Mouse (Mus musculus): ENCODE data around the gene Igf1r.
"Not testable (repeated sequence)": the region's sequence is repeated elsewhere in the genome, so short reads cannot be mapped to it uniquely, and the experiment has no call there.

The Igf1r gene

DNA sequence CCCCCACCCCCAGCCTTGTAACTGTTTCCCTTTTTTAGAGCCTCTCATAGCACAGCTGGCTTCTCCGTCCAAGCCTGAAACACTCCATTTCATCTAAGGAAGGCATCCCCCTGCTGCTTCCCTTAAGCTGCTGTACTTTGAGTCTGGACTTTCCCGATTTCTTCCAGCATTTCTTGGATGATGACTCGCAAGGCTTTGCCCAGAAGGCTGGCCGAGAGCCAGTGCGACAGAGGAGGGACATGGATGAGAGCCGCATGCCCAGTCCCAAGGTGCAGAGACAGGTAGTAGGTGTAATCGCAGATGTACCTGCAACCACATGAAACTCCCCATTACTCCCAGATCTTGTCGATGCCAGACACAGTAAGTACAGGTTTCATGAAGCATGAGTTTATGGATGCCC is 284.2 kb downstream of the Igf1r start:
- DNase-seq, result no peak

DNA sequence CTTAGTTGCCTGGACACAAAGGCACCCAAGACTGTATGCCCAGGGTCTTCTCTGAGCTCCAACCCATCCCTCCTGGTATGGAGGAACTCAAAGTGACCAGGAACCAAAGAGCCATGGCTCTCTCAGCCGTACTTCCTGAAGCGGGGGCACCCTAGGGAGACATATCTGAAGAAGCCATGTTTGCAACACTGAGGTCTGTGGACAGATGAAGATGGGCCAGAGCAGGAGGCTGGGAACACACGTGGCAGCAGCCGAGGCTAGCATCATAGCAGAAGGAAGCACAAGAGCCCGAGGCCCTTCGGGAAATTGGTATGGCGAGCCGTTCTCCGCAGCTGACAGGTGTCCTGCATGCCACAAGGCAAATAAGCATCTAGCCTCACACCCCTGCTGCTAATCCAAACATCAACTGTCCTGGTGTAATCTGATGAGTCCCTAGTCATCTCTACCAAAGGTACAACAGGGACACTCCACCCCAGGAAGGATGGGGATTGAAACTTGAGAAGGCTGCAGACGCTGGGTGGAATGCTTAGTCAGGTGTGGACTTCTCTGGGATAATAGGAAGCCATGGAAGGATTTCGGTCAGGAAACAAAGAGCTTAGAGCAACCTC is 286.7 kb downstream of the Igf1r start:
- DNase-seq, result no peak

DNA sequence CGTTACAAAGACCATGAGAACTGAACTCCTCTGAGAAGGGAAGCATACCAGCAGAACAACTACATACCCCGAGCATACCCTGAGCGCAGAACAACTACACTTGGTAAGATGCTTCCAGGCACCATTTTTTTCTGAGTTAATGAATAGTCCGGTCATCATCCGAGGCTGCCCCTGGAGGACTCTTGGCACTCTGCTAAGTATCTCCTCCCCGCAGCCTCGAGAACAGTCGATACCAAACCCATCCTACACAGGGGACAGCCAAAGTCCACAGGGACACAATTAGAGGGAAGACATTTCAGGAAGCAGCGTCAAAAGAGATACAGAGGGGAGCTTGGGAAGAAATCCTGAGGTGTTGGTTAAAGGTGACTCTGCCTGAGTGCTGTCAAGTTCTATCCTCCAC is 288.6 kb downstream of the Igf1r start:
- DNase-seq, result no peak

DNA sequence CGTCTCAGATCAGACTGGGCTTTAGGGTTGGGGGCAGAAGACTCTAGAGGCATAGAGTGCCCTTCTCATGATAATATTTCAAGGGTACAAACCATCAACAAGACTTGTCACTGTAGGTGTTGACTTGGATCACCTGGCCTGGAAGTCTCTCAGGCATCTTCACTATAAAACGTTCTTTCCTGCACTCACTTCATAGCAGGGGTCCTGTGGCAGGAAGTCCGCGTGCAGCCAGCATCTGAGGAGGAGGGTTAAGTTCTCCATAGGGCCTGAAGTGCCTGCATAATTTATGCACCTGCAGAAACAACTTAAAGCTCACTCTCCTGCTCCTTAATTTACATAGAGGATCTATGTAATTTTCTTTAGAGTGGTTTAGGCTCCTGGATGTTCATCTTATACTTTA is 293.1 kb downstream of the Igf1r start:
- no peak for DNase-seq

DNA sequence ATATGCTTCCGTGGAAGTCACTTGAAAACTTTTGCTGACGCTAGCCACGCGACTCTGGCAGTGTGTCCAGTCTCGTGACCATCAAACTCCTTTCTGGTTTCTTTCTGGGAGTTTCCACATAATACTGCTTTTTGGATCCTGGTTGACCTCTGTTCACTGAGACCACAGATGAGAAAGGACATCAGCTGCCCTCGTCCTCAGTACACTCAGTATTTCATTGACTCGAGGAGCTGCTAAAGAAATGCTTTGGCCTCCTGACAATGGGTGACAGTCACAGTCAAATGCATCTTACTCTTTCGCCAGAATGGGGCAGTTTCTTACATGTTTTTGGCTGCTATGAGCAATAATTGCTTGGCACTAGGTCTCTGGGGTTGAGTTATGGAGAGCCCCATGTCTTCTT is 293.6 kb downstream of the Igf1r start:
- DNase-seq, result no peak

DNA sequence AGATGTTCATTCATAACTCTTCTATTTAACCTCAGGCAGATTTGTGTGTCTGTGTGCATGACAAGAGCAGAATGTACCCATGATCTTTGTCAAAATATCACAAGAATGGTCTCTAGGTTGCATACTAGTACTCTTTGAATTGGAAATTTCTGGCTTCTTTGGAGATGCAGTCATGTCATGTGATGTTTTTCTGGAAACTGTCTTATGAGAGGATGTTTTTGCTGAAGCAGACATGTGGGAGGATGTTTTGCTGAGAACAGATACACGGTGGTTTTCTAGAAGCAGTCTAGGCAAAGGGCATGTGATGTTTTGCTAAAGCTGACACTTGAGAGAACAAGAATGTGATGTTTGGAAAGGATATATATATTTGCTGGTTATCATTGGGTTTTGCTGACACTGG is 297.8 kb downstream of the Igf1r start:
- no peak for DNase-seq

DNA sequence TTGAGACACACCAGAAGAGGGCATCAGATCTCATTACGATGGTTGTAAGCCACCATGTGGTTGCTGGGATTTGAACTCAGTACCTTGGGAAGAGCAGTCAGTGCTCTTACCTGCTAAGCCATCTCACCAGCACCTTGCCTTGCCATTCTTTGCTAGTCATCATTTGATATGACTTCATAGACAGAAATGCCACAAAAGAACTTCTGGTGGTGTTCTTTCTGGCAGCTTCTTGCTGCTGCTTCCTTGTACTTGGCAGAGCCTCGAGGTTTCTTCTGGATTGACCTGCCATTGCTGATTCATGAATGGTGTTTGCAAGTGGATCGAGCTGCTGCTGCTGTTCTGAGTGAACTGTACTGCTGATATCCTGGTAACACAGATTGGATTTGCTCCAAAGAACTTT is 298.3 kb downstream of the Igf1r start:
- DNase-seq, result no peak

DNA sequence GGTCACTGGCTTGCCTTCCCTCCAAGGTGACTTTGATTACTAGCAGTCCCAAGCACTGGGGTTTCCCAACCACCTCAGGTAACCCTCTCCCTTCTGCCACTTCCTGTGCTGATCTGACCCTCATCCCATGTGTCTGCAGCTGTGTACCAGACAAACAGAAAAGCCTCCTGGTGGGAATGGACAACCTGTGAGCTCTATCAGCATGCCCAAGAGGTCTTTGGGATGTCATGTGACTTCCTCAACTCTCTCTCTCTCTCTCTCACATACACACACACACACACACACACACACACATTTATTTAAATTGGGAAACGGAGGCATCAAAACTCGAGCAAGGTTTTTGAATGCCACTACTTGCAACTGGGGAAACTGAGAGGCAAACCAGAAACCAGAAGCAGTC is 305.1 kb downstream of the Igf1r start:
- DNase-seq, result no peak

DNA sequence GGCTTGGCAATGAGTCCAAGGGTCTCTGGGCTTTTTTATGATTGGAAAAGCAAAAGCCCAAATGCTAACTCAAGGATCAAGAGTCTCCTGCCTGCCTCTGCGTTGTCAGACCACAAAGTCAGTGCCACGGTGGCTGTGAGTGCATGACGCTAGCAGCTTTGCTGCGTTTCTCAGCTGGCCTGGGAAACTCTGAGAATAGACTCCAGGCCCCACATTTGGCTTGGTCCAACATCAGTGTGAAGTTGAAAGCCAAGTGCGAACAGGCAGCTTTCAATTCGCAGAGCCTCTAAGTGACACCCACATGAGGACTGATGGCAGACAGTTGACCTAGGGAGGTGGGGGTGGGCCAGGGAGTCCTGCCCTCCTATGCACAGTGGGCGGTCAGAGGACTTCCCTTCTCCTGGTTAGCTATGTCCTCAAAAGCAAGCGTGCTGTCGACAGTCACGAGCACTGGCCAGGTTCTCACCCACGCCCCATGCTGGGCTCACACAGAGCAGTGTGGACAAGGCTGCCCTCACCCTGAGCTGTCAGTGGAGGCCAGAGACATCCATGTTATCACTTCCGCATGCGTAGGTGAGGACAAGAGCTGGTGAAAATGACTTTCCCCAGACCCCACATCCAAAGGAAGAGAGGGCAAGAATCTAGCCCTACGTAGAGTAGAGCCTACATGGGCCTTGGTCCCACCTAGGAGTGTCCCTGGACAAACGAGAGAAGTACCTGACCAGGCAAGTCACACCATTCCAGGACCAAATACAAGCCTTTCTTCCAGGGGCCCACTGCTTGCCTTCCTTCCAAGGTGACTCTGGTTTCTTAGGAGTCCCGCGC is 305.9 kb downstream of the Igf1r start:
- no peak for DNase-seq

DNA sequence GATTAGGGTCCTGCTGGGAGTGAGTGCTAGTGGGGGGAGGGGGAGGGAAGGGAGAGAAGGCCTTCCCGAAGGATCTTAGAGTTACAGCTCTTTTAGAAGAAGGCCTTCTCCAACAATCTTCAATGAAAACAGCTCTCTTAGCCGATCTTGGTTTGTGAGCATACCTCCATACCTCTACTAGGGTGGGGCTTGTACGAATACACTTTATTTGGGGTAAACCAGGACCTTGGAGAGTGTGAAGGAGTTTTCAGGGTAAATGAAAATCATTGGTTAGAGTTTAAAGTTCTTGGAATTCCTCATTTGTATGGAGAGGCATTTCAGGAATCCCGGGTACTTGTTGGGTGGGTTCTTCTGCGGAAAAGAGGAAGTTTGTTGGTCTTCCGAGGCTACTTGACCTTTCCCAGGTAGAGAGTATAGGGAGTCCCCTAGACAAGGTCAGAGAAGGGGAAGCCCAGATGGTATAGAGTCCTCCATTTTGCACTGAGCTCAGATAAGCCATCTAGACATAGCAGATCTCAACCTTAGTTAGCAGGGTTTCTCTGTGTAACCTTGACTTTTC is 307.0 kb downstream of the Igf1r start:
- DNase-seq, result no peak

DNA sequence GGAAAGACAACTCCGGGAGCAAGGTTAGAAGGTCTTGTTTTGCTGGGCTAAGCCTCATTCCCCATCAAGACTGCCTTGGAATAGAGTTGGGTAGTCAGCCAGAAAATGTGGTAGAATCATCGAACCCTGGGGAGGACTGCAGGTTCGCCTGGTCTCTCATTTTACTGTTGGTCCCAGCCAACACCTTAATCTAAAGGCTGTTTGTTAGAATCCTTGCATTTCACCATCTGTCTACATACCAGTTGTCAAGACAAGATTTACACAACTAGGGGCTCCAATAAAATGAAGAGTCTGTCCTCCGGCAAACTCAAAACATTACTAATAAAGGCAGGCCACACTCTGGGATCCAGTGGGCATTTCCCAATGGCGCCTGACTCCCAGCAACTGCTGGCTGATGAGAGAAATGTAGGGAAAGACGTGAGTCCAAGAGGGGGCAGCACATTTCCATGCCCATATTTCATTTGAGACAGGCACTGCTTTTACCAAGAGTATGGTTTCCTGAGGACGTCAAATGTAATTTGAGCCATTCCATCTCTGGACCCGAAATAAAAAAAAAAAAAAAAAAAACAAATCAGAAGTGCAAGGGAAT is 310.1 kb downstream of the Igf1r start:
- no peak for DNase-seq

DNA sequence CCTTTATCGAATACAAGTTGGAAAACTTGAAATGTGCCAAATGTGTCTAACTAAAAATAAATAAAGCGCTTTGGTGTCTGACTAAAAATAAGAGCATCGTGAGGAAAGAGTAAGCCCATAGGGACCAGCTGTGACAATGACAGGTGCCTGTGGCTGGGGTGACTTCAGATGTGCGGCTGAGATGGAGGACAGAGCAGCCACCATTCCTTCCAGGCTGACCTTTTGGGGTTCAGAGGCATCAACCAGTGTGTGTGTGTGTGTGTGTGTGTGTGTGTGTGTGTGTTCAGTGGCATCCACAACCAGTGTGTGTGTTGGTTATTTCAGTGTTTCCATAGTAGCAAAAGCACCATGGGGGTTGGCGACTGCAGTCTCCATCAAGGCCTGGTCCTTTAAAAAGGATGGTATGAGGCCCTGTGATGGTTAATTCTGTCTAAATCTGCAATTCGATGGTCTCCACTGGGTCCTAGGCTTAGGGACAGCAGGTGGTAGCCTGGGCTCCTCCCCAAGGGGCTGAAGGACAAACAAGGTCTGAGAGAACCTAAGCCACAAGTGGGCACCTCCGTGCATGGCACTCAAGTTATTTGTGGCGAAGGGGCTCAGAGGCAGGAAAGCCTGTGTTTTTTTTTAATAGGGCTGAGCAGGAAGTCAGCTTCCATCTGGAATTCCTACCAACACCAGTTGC is 310.9 kb downstream of the Igf1r start:
- no peak for DNase-seq

DNA sequence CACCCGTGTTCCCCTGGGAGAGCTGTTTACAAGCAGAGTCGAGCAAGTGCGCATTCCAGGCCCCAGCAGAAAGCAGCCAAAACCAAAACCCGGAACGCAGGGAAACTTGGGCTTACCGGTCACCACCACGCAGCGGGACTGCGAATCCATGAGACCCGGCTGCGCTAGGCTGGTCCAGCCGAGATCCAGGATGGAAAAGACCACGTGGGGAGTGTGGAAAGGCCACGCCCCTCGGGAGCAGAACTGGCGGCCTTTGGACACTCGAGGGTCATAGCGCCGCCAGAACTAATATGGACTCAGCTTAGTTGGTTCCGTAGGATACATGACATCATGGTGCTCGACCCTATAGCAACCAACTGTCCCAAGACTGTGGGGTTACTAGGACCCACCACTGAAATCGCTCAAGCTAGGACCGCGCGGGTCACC is 311.4 kb downstream of the Igf1r start, which contains the start of gene Pgpep1l:
Pgpep1l (minus strand) TSS at position 206 of the 426 bp plus-strand sequence.
- no peak for DNase-seq

DNA sequence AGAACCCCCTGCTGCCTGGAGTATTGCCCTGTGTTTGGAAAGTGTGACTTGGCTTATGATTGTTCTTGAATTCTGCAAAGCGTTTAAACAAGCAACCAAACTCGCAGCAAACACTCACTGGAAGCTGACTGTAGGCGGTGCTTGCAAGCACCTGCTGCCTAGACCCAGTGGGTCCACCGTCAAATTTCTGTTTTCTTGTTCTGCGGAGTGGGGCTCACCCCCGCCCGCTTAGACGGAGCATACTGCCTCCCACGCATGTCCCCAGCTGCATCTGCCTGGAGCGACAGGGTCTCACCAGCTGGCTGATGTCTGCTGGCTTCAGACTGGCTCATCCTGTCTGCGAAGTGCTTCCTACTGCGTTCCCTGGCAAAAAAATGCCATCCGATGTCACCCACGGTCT is 311.9 kb downstream of the Igf1r start:
- peak in 1 of 2 experiments; percentile 52 for DNase-seq

DNA sequence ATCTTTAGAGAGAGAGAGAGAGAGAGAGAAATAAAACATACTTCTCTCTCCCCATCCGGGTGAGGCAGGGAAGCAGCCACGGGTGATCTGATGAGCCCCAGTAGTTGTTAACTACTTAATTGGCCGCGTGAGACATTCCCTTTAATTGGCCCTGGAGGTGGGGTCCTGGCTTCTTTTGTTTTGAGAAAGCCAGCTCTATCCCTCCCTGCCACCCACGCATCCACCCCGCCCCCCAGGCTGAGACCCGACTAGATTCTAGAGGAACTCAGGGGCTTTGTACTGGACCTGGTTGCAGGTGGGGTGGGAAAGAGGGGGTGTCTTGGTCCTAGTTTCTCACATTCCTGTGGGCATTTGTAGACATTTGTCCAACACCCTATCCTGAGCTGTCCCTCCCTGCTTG is 312.8 kb downstream of the Igf1r start:
- DNase-seq, result no peak

DNA sequence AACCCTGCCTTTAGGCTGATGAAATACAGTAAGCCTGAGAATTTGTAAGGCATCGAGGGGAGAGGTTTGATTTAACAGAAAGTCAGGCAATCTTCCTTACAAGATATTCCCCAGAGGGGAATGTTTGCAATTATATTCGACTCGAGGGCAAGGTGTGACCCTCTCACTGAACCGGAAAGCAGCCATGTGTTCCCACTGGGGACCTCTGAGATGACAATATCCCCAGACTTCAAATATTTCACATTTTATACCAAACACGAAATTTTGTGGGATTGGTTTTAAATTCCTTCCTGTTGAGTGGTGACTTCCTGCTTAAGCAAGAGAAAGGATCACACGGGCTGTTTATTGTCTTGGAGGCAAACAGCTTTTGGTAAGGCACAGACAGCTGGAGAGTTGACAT is 314.1 kb downstream of the Igf1r start:
- no peak for DNase-seq

DNA sequence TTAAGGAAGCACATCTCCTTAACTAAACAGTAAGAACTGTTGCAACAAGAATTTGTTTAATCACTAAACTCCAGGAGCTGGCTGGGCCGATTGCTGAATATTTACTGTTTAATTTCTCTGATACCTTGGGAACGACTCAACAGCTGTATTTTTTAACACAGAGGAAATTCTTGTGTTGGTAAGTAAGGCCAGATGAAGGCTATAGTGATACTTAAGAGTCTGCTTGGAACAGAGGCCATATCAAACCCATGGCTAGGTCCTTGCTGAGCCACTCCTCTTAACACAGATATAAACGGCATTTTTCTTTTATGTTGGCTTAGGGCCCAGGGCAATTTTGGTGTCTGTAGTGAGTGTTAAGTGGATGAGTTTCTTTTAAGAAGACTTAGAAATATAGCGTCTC is 317.9 kb downstream of the Igf1r start:
- no peak for DNase-seq

DNA sequence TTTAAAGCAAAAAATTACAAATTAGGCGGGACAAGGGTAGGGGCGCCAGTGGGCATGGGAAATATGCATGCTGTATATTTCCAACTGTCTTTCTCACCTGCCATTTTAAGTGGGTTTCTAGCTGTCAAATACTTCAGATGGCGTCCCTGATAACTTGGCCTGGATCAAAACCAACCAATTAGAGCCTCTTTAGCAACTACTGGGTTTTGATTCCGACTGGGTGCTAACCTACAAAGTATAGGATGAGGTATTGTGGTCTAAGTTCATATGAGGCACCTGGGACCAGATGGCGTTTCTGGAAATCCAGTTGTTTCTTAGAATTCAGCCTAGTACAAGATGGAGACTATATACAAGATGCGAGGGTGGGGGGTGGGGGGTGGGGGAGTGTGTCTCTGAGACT is 319.2 kb downstream of the Igf1r start:
- DNase-seq, result no peak

DNA sequence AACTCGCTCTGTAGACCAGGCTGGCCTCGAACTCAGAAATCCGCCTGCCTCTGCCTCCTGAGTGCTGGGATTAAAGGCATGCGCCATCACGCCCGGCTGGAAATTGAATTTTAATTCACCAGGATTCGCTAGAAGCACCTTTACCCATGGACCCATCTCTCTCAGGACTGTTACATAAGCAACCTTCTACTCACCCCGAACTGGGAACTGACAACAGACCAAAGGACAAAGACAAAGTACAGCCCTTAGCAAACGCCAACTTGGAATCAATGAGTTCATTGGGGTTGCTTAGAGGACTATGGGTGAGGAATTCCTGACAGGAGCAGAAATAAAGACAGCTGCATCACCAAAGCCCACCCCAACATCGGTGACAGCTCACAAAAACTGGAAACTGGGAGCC is 320.0 kb downstream of the Igf1r start:
- DNase-seq, result no peak

DNA sequence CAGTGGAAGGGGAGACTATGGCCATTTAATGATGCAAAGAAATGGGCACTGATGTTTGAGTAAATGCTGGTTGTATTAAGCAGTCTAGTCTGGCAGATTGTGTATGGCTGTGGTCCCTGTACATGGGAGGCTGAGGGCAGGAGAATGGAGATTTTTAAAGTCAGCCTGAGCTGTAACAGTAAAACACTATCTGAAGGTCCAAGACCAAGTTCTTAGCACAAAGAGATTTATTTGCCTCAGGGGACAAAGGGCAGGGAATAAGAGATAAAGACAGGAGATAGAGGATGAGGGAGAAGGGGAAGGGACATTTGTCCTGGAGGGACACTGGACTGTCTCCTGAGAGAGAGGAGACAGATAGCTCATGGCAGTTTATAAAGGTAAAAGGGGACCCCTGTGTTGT is 320.9 kb downstream of the Igf1r start, which contains the start of gene Fam169b:
Fam169b (plus strand) TSS at position 325 of the 400 bp plus-strand sequence.
- DNase-seq, result no peak

DNA sequence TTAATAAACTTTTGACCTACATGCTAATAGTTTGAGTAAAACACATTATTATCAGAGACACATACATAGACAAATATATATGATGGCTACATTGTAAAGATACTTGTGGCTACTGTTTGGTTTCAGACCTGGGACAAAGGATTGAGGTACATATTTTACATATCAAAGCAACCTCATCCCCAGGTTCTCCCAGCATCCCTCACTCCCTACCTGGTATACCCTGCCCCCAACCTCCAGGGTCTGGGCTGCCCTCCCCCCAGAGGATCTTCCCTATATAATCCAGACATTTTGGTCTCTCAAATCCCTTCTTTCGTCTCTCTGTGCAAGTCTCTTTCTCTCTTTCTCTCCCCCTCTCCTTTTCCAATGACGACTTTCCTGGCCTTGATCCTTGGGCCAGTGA is 321.6 kb downstream of the Igf1r start:
- no peak for DNase-seq

DNA sequence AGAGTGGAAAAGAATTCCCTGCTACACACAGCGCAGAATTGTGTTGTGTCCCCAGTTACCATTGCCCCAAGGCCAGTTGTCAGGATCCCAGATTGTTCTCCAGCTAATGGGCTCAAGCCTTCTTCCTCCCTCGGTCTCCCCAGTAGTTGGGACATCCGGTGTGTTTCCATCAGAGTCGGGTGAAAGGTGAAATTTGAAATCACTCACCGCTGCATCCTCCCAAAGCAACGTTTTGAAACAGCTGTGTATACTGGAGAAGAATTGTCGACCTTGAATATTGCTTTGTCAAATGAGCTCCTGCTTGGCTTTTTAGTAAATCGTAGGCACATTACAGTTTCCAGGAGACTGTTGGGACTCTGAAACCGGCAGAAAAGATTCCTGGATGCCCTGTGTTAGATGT is 322.3 kb downstream of the Igf1r start:
- DNase-seq, result no peak

DNA sequence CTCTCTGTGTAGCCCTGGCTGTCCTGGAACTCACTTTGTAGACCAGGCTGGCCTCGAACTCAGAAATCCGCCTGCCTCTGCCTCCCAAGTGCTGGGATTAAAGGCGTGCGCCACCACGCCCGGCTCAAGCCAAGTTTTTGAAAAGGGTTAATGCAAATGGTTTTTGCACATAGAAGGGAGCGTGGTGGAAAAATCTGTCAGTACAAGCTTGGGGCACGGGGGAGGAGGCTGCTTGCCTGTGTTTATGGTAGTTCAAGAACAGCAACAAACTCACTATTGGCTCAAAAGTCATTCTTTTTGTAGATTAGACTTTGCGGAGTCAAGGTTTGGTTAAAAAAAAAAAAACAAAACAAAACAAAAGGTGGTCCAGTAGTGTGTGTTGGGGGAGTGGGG is 322.8 kb downstream of the Igf1r start:
- DNase-seq, result not testable (repeated sequence)

Data from spleen, adult 18-20 months (tissue).